Mouse (Mus musculus) liver, adult 2 months (tissue): ENCODE measurements at regions not wholly inside any gene's neighbourhood (a gene's known extent, or its start where the extent isn't known, plus 50 kb on each side); places are given as distances from the start of the nearest gene placed in this dataset.

Experiments used
- CTCF ChIP-seq: fragments of 200-500 bp; IDR thresholded peaks from 2 replicates; pipeline ENCODE4 v1.5.1; 2011; ENCODE audit warnings: low read depth, low read length, control low read depth
- POLR2A ChIP-seq: fragments of 200-500 bp; IDR thresholded peaks from 2 replicates; pipeline ENCODE4 v1.6.1; 2011; ENCODE audit warnings: low read length, control low read depth; ENCODE audit not compliant: insufficient read depth; ENCODE audit errors: extremely low read depth

- TF ChIP-seq CTCF (no peak), POLR2A (no peak)
These were observed 118.0 kb upstream of the Fam78b start for GRCm38 (mm10) chr1:166883215-166883614.
